Mouse (Mus musculus) cerebellum, adult (tissue): Measurements from ENCODE around the gene Trio.
A peak's percentile ranks its signal among the peaks of the same experiment; 100 is the strongest.

Experiments used
- ATAC-seq: cut with Nextera tagmentation; 2 replicates; pipeline ENCODE4 v1.9.2; 2017; ENCODE audit warnings: mild to moderate bottlenecking, moderate library complexity, mixed read lengths; ENCODE audit not compliant: insufficient number of reproducible peaks, low FRiP score, low TSS enrichment

Trio gene

DNA sequence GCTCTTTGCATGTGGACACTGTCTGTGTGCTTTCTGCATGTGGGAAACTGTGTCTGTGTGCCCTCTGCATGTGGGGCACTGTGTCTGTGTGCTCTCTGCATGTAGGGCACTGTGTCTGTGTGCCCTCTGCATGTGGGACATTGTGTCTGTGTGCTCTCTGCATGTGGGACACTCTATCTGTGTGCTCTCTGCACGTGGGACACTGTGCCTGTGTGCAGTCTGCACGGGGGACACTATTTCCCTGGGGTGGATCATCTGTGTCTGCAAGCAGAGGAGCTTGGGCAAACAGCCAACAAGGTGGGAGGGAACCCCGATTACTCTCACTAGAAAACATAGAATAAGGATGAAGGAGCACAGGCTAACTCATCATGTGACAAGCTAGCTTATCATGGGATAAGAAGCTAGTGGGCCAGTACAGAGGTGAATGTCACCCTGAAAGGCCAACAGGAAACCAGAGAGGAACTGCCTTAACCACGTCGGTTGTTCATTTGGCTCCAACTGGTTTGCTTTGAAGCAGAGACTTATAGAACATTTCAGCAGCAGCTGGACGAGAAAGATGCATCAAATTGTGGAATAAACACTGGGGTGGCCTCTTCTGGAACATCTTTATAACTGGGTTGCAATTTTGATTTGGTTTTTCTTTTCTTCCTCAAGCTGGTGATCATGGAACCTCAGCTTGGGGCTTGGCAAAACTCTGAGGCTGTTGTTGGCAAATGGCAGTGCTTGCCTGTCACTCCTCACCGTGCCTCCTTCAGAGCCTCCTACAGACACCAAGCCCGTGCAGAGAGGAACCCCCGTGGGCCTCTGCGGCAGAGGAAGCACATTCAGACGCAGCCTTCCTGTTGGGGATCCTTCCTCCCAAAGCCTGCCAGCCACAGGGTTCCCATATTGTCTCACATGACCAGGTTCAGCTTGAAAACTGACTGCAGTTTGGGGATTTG, 323.3 kb downstream of the Trio start:
- ATAC-seq: no peak

DNA sequence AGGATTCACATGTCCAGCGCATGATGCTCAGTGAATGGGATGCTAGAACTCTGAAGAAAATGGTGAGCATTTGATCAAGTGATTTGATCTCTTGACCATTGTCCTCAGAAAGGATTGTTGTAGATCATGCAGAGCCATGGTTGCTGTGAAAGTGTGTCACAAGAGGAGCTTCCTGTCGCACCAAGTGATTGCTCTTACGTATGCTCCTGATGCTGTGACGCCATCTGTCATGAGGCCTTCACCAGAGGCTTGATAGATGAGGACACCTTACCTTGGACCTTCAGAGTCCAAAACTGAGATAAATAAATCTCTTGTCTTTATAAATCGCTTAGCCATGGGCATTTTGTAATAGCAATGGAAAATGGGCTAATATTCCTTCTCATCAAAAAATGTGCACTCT, 328.0 kb downstream of the Trio start:
- no peak for ATAC-seq

DNA sequence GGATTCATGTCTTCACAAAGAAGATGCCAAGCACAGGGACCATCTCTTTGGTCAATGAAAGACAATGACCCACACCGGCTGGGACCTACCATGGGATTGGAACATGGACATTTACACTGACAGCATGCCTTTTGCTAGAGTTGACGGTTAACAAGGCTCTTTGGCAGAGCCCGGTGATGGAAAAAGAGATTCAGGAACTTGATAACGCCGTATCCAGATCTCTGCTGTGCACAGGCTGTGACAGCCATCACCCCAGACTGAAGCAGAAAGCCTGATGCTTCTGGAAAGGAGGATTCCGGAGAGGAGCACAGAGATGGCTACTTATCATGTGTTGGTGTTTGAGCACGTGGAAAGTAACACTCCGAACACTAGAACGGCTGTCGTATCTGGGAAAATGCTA, 332.4 kb downstream of the Trio start:
- no peak for ATAC-seq

DNA sequence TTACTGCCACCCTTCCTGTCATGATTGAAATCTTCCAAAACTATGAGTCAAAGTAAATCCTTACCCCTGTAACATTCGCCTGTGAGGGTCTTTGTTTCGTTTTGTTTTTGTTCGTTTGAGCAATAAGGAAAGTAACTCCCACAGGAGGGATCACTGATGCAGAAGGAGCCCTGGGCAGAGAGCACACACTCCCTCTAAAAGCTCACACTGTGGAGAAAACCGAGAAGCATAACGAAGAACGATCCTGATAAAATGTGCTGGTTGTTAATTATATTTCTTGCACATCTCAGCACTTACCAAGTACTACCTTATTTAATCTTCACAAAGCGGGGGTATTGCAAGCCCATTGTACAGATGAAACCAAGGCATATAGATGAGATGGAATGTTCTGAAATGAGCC, 333.5 kb downstream of the Trio start:
- ATAC-seq: no peak

DNA sequence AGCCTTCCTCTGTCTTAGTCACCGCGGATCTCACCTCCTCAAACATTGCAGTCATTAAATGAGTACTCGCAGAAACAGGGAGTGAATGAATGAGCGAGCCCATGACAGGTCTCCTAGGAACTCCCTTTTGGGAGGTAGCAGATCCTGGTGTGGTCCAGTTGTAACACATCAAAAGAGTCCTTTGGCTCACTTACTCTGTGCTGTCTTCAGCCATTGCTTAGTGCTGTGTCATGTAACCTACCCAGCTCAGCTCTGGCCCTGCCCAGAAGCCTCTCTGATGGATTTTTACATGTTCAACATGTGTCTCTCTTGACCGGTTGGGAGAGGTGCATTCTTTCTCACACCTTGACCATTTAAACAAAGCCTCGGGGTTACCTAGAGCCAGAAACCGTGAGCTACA, 334.4 kb downstream of the Trio start:
- no peak for ATAC-seq

DNA sequence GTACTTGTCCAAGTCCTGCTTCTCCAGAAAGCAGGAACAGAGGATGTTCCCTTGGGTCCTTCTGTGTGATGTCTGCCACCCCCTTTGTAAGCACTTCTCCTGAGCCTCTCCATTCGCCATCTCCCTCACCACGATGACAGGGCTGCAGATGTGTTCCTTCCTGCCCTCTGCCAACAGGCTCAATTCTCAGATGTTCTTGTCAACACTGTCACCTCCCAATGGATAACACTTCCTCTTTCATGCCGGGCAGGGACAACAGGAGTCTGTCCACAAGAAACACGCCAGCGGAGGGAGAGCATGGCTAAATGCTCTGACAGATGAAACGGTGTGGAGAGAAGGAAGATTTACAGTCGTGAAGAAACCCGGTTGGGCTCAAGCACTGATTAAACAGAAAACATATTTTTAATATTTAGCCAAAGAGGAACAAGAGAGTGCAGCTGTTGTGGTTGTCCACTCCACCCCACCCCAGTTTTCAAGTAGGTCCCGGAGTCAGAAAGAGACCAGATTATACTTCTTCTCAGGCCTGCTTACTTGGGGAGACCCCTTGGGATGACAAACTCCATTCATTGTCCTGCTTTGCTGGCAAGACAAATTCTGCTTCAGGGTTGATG, 337.5 kb downstream of the Trio start:
- ATAC-seq: no peak

DNA sequence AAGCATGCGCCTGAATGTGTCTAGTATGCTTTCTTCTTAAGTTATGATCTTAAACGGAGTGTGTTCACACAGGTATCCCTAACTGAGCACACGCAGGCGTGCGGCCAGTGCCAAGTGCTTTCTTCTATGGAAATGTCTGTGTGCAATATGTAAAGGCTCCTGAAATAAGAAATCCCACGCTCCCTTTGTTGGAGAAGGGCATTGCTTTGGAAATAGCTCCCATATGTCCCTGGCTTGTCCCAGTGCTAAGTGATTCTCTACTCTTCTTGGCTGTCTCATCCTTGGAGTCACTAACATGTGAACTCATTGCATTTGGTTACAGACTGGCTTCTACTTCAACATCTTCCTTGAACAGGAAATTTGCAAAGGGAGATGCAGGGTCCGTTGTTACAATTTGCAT, 340.8 kb downstream of the Trio start:
- no peak for ATAC-seq

DNA sequence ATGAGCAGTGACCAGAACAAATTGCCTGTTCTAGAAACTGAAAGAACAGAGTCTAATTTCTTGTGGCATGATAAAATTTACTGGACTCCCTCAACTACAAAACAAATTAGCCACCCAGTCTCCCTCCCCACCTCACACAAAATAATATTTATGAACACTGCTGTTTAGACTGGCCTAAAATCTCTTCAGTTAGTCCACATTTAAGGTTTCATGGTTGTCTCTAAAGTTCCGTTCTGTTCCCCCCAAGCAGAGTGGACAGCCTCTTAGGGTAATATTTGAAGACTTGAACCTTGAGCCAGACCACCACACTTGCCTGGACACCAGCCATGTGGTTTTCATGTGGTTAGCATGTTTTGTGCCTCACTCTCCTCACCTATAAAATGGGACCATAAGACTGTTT, 342.4 kb downstream of the Trio start:
- ATAC-seq: no peak

DNA sequence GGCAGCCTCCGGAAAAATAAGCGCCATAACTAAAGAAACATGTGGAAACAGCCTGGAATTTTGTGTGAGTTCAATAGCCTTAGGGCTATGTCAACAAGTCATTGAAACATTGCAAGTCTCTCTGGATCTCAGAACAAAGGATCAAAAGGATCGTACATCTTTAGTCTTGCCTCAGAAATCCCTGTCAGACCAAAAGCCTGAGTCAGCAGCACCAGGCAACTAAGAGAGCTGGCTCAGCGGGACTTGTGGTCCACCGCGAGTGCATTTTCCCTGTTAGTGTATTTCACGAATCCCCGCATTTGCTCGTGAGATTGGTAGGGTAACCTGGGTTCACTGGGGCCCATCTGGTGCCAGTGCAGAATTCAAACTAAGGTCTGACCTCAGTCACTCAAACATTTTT, 343.0 kb downstream of the Trio start:
- ATAC-seq: no peak

DNA sequence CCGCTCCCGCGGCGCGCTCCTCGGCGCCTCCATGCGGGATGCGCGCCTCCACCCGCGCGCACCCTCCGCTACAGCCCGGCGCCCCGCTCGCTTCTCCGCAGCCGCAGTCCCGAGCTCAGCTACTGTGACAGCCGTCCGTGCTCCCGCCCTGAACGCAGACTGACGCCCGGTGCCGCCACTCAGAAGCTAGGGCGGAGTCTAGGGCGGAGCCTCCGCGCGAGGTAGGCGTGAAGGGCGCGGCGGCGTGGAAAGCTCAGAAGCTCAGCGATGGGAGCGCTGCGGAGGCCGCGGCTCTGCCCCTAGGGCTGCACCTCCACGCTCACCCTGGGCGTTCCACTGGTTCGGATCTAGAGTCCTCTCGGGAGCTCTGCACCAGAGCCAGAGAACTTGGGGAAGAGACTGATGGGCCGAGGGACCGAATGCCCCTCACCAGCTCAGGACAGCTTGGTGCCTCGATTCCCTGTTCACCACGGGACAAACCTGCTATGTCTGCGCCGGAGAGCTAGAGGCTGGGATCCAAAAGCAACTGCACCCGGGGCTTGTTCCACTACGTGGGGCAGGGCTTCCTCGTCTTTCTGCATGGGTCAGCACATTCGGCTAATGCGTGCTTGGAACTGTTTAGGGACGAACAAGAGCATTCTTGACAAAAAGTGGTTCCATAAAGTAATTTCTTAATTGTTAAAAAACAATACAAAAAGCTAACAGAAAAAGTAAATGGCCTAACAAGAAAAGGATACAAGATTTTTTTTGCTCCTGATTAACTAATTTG, 344.0 kb downstream of the Trio start, which contains the start of gene Otulinl:
Otulinl (minus strand) TSS at position 161 of the 769 bp plus-strand sequence.
- peak; percentile 99 for ATAC-seq

DNA sequence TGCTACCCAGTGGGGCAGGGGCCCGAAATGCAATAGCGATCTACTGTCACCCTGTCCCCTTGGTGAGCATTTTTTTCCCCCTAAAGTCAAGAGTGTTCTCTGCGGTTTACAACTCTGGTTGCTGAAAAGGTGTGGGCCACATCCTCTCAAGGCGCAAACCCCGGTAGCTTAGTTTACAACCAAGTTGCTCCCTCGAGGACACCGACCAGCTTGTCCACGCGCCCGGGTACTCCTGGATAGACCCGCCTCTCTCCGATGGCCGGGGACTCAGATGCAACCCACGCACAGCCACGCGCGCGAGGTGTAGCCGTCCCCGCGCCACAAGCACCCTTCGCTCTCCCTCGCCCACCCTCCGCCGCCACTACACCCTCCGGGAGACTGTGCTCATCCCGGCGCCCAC, 344.7 kb downstream of the Trio start:
- ATAC-seq: peak; percentile 65
